Mouse (Mus musculus) hindbrain, embryonic 16.5 days (tissue): Measurements from ENCODE around the gene Ccdc172. TPM values are rescaled to one million over a fixed set of nuclear protein-coding genes. Genes with fewer than 3 reads are reported as not detected.

Source experiments
- ATAC-seq: fragments of 200-750 bp; cut with Nextera tagmentation; 2 replicates; pipeline ENCODE4 v1.8.0; 2017; ENCODE audit warnings: moderate TSS enrichment, moderate library complexity
- H3K27ac ChIP-seq: fragments of 300-500 bp; sonication (generic); 2 replicates; pipeline ENCODE4 v1.5.1; 2014; ENCODE audit warnings: low read depth, mild to moderate bottlenecking, control low read depth, low read length, moderate library complexity
- H3K27me3 ChIP-seq: fragments of 300-500 bp; sonication (generic); replicated peaks from 2 replicates; pipeline ENCODE4 v1.6.1; 2014; ENCODE audit warnings: low read length; ENCODE audit not compliant: control insufficient read depth, insufficient read depth
- H3K36me3 ChIP-seq: fragments of 300-500 bp; sonication (generic); 2 replicates; pipeline ENCODE4 v1.6.1; 2014; ENCODE audit warnings: mild to moderate bottlenecking, low read length, moderate library complexity, mixed read lengths; ENCODE audit not compliant: control insufficient read depth, insufficient read depth
- H3K4me1 ChIP-seq: fragments of 300-500 bp; sonication (generic); 2 replicates; pipeline ENCODE4 v1.6.1; 2014; ENCODE audit warnings: low read depth, low read length; ENCODE audit not compliant: control insufficient read depth, insufficient read depth
- H3K4me2 ChIP-seq: fragments of 300-500 bp; sonication (generic); 2 replicates; pipeline ENCODE4 v1.6.1; 2014; ENCODE audit warnings: mild to moderate bottlenecking, low read length, control low read depth, moderate library complexity
- H3K4me3 ChIP-seq: fragments of 300-500 bp; sonication (generic); 2 replicates; pipeline ENCODE4 v1.5.1; 2014; ENCODE audit warnings: mild to moderate bottlenecking, low read length, control low read depth, moderate library complexity
- H3K9ac ChIP-seq: fragments of 300-500 bp; sonication (generic); 2 replicates; pipeline ENCODE4 v1.6.1; 2014; ENCODE audit warnings: low read depth, mild to moderate bottlenecking, control low read depth, low read length, moderate library complexity
- H3K9me3 ChIP-seq: fragments of 300-500 bp; sonication (generic); 2 replicates; pipeline ENCODE4 v1.6.1; 2014; ENCODE audit warnings: mild to moderate bottlenecking, low read length, moderate library complexity; ENCODE audit not compliant: control insufficient read depth
- WGBS: fragments of 180-500 bp; shearing (Covaris S2); extraction: QIAGEN DNeasy Blood & Tissue Kit; methylation state at CpG from one replicate; pipeline ENCODE4 v1.1.7; 2014; 5-methylcytosine and 5-hydroxymethylcytosine counted together
- polyA plus RNA-seq: library from polyadenylated mRNA; unstranded; fragments of >200 nt; fragmentation: Nextera tagmentation; extraction: Ambion mirVana; gene quantifications from 2 replicates; pipeline ENCODE4 v1.2.1, GENCODE M21; 2015

The Ccdc172 gene
- polyA plus RNA-seq, 1 experiment from 2014 or later, result 0.24 TPM

DNA sequence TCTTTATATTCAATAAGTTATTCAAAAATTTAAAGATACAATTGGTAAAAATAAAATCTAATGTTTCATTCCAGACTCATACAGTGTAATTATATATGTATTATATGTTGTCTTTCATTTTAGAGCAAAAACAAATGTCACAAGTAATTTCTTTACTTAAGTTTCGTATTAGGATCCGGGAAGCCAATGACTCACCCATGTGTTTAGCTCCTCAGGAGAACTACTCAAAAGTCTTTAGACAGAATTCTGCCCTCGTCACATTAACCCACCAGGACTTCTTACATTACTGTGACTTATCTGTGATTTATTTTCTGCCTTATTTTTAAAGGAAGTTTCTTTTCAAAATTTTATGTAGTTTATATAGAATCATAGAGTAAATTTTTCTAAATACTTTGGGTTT lies 39.1 kb downstream of the Ccdc172 start:
- no peak overlapping the region for H3K4me3 ChIP-seq
- H3K4me1 ChIP-seq, result no peaks in the 10 kb centered on the region
- H3K27ac ChIP-seq, result no peak overlapping the region
- no peak for ATAC-seq
- H3K9me3 ChIP-seq, result no peaks in the 10 kb centered on the region
- H3K36me3 ChIP-seq, result no peaks in the 10 kb centered on the region
- no peaks in the 10 kb centered on the region for H3K27me3 ChIP-seq
- WGBS, result 82% methylated on average over 3 of the region's 3 CpGs
- no peak overlapping the region for H3K4me2 ChIP-seq
- no peak overlapping the region for H3K9ac ChIP-seq

DNA sequence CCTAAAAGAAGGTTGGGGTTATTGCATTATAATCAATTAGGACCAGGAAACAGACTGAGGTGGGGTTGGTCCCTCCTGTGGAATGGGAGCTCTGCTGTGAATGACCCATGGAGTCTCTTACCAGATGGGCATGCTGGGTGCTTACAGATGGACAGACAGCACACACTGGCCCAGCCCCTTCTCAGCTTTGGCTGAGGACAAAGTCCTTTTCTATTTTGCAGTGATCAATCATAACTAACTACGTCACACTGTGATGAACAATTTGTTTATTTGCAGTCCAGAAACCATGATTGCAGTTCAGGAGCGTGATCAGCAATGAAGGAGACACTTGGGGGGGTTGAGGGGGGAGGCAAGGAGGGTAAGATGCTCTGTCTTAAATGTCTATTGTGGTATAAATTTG lies 43.2 kb downstream of the Ccdc172 start:
- Histone ChIP-seq H3K27me3 (no peaks in the 10 kb centered on the region), H3K4me2 (no peak overlapping the region), H3K9ac (no peak overlapping the region), H3K36me3 (no peaks in the 10 kb centered on the region), H3K9me3 (no peaks in the 10 kb centered on the region), H3K27ac (no peak overlapping the region), H3K4me3 (no peak overlapping the region), H3K4me1 (no peaks in the 10 kb centered on the region)
- 78% methylated on average over 2 of the region's 2 CpGs for WGBS
- ATAC-seq, result no peak

DNA sequence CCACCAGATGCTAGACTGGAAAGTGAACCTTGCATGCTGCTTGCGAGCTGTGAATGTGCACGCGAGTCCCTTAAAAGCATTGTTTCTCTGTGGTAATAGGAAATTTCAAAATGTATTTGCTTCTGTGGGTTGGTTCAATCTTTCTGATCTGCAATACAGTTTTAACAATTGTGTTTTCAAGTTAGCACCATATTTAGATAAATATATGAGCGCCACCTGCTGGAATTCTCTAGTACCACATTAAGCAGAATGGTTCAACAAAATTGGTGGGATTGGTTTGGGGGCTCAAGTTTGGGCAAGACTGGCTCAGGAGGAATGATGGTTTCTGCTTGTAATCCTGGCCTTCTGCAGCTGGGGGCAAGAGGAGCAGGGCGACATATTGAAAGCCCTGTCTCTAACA lies 46.6 kb downstream of the Ccdc172 start:
- no peaks in the 10 kb centered on the region for H3K36me3 ChIP-seq
- no peaks in the 10 kb centered on the region for H3K9me3 ChIP-seq
- 44% methylated on average over 5 of the region's 5 CpGs for WGBS
- H3K27me3 ChIP-seq, result no peaks in the 10 kb centered on the region
- ATAC-seq, result no peak
- H3K4me1 ChIP-seq, result no peaks in the 10 kb centered on the region
- no peak overlapping the region for H3K4me3 ChIP-seq
- H3K27ac ChIP-seq, result no peak overlapping the region
- no peak overlapping the region for H3K4me2 ChIP-seq
- no peak overlapping the region for H3K9ac ChIP-seq

DNA sequence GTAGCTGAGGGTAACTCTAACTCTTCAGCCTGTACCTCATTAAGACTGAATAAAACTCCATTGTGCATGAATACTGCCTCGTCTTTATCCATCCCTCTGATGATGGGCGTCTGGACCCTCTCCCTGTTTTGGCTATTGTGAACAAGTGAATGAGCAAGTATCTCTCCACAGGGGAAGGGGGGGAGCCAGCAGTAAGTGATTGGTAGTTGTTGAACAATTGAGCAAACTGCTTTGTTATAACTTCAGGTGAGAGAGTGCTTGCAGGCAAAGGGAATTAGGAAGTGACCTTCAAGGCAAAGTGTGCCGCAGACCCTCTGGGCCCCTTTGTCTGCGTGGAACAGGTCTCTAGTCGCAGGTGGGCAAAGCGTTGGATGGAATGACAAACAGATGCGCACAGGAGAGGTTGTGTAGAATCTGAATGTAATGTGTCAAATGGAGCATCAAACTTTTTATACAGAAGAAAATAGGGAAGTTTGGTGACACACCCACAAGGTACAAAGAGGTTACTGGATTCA lies 50.6 kb downstream of the Ccdc172 start:
- 88% methylated on average over 7 of the region's 7 CpGs for WGBS
- Histone ChIP-seq H3K36me3 (no peaks in the 10 kb centered on the region), H3K9me3 (no peaks in the 10 kb centered on the region), H3K9ac (no peak overlapping the region), H3K4me3 (no peak overlapping the region), H3K4me1 (no peaks in the 10 kb centered on the region), H3K4me2 (no peak overlapping the region), H3K27me3 (no peaks in the 10 kb centered on the region), H3K27ac (no peak overlapping the region)
- ATAC-seq, result no peak

DNA sequence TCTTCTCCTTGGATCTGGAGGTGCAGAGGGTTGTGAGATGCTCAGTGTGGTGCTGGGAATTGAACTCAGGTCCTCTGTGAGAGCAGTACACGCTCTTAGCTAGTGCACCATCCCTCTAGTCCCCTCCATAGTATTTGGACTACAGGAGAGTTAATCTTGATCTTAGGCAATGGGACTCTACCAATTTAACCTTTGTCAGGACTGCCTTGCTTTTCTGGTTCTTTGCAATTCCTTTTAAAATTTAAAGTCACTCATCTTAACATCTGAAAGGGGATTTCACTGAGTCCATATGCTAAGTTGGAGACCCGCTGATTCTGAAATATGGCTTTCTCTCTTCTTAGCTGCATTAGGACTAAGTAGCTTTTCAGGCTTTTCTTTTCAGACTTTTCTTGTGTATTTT lies 59.8 kb downstream of the Ccdc172 start:
- Histone ChIP-seq H3K27me3 (no peaks in the 10 kb centered on the region), H3K4me3 (no peak overlapping the region), H3K9ac (no peak overlapping the region), H3K9me3 (no peaks in the 10 kb centered on the region), H3K36me3 (no peaks in the 10 kb centered on the region), H3K27ac (no peak overlapping the region), H3K4me1 (no peaks in the 10 kb centered on the region), H3K4me2 (no peak overlapping the region)
- no peak for ATAC-seq
- 77% methylated on average over 2 of the region's 2 CpGs for WGBS

DNA sequence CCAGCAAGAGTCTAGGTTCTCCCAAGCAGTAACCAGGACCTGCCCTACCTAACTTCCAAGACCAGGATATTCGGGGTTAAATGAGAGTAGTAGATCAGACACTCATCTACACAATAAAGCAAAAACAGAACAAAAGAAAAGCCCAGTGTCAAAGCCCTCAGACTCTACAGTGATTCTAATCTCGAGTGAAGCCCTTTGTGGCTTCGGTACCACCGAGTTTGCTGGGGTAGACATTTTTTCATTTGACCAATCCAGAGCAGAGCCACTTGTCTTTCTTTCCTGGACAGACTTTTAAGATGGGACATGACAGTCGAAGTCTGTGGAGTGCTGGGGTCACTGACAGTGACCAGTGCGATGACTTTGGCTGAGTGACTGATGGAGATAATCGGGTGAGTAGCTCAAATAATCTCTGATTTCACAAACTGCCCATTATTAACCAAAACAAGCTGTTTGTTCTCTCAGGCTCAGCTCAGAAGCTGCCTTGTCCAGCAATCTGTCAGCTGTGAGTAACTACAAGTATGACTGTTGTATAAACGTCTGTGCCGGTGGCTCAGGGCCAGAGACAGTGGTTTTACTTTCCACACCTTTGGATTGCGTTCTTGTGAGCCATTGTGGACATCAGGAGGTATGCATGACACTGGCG lies 60.8 kb downstream of the Ccdc172 start:
- no peak for ATAC-seq
- no peak overlapping the region for H3K4me3 ChIP-seq
- no peak overlapping the region for H3K27ac ChIP-seq
- H3K27me3 ChIP-seq, result no peaks in the 10 kb centered on the region
- H3K9ac ChIP-seq, result no peak overlapping the region
- H3K9me3 ChIP-seq, result no peaks in the 10 kb centered on the region
- no peaks in the 10 kb centered on the region for H3K36me3 ChIP-seq
- WGBS, result 39% methylated on average over 11 of the region's 11 CpGs
- no peaks in the 10 kb centered on the region for H3K4me1 ChIP-seq
- H3K4me2 ChIP-seq, result no peak overlapping the region

DNA sequence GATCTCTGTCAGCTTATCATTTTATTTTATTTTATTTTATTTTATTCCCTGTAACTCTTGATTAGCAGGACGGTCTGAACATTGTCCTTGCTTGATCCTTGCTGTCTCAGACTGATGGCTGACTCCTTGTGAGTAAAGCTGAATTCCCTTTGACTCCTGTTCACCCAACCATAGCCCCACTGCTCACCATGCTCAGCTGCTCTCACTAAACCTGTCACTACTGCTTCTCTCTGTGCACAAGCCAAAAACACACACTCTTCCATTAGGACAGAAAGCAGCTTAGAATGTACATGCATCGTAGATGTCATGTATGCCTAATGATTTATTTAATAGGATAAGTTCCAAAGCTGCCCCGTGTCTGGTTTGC lies 61.3 kb downstream of the Ccdc172 start:
- Histone ChIP-seq H3K9me3 (no peaks in the 10 kb centered on the region), H3K27me3 (no peaks in the 10 kb centered on the region), H3K9ac (no peak overlapping the region), H3K4me2 (no peak overlapping the region), H3K27ac (no peak overlapping the region), H3K4me1 (no peaks in the 10 kb centered on the region), H3K36me3 (no peaks in the 10 kb centered on the region), H3K4me3 (no peak overlapping the region)
- 61% methylated on average over 3 of the region's 3 CpGs for WGBS
- no peak for ATAC-seq

DNA sequence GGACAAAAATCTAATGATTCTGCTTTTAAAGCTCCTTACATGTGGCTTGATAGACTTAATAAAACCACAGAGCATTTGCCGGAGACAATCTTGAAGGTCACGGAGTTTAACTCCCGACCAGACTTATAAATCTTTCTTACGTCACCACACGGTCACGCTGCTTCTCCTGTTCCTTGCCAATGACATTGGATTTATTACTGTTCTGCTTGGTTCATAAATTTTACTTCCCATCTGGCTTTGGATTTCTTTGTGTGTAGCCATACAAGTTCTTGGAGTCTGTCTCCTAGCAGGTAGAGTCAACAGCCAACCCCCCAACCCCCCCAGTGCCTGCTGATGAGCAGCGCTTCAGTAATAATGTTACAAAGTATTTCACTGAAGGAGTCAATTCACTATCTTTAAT lies 70.2 kb downstream of the Ccdc172 start:
- Histone ChIP-seq H3K27ac (no peak overlapping the region), H3K4me3 (no peak overlapping the region), H3K36me3 (no peaks in the 10 kb centered on the region), H3K9ac (no peak overlapping the region), H3K27me3 (no peaks in the 10 kb centered on the region), H3K4me1 (no peaks in the 10 kb centered on the region), H3K9me3 (no peaks in the 10 kb centered on the region), H3K4me2 (no peak overlapping the region)
- 59% methylated on average over 7 of the region's 7 CpGs for WGBS
- ATAC-seq, result no peak

DNA sequence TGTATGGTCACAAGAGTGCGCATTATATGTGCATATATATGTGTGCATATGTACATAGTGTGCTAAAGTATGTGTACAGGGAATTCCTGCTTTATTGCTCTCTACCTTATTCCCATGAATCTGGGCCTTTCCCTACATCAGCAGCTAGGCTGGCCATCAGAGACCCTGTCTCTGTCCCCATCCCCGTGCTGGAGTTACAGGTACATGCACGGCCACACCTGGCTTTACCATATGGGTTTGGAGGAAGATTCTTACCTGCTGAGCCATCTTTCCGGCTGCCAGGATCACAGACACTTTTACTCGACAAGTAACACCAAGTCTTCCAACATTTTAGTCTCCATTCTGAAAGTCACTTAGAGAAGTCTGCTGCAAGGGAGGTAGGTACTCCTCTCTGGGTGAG lies 71.2 kb downstream of the Ccdc172 start:
- 83% methylated on average over 5 of the region's 5 CpGs for WGBS
- no peaks in the 10 kb centered on the region for H3K9me3 ChIP-seq
- H3K36me3 ChIP-seq, result no peaks in the 10 kb centered on the region
- no peak for ATAC-seq
- no peak overlapping the region for H3K4me2 ChIP-seq
- H3K4me1 ChIP-seq, result no peaks in the 10 kb centered on the region
- no peak overlapping the region for H3K9ac ChIP-seq
- H3K27ac ChIP-seq, result no peak overlapping the region
- no peaks in the 10 kb centered on the region for H3K27me3 ChIP-seq
- H3K4me3 ChIP-seq, result no peak overlapping the region

DNA sequence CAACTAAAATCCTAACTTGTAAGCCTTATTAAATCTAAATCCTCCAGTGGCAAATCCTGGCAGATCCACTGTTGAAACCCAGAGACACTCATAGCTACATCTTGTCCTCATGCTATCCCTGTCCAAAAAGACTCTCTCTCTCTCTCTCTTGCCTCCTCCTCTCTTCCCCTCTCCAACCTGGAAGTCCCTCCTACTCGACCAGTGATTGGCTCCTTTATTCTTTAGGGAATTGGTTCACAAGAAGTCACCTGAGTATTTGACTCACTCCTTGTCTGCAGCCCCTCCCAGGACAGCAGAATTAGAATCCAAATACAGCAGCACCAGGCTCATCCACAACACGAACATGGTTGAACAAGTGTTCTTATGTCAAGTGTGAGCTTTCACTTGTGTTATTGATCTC lies 74.3 kb downstream of the Ccdc172 start:
- Histone ChIP-seq H3K9me3 (no peaks in the 10 kb centered on the region), H3K4me2 (no peak overlapping the region), H3K4me1 (no peaks in the 10 kb centered on the region), H3K27ac (no peak overlapping the region), H3K9ac (no peak overlapping the region), H3K36me3 (no peaks in the 10 kb centered on the region), H3K27me3 (no peaks in the 10 kb centered on the region), H3K4me3 (no peak overlapping the region)
- no peak for ATAC-seq
- WGBS, result 82% methylated on average over 2 of the region's 2 CpGs
